Mouse (Mus musculus): ENCODE results near the gene Rem2. TPM values are rescaled to one million over a fixed set of nuclear protein-coding genes. Genes with fewer than 3 reads are reported as not detected.

Rem2 gene
- polyA plus RNA-seq, 1 experiment from 2014 or later: 18.8 TPM

DNA sequence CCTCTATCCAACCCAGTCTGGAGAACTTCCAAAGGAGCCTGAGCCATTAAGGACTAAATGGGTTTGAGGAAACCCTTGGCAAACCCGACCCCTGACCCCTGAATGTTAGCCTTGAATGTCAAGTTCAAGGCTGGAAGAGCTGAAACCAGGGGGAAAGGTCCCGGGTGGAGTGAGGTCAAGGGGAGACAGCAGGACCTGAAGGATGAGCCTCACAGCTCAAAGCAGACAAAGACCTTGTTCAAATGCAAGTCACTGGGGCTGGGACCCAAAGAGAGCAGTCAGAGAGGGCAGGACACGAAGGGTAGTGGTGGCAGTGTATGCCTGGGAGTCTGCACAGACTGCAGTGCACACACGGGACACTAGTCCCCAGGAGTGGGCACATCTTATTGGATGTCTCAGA, 34.5 kb upstream of the Rem2 start:
- H3K9ac ChIP-seq (ENCODE audit: low read length): no peak overlapping the region
- H3K4me3 ChIP-seq (ENCODE audit: low read depth, low read length): no peak overlapping the region
- no peaks in the 10 kb centered on the region; the same call in 1 of the 2 replicates for H3K4me1 ChIP-seq (replicated peaks; ENCODE audit: control insufficient read depth, insufficient read depth, low read length)
- H3K4me2 ChIP-seq (ENCODE audit: low read depth, low read length, severe bottlenecking): no peak overlapping the region
- H3K27ac ChIP-seq (ENCODE audit: low read depth, low read length): no peak overlapping the region
- H3K27me3 ChIP-seq (ENCODE audit: control insufficient read depth, insufficient read depth, low read length): no peaks in the 10 kb centered on the region
- no peak for DNase-seq (ENCODE audit: low spot score)
- 79% methylated on average over 4 of the region's 4 CpGs for WGBS
- no peaks in the 10 kb centered on the region for H3K9me3 ChIP-seq (ENCODE audit: control insufficient read depth, low read length)
- peaks cover 4% of the 10 kb centered on the region for H3K36me3 ChIP-seq (ENCODE audit: control insufficient read depth, insufficient read depth, low read length)
- ATAC-seq (replicated peaks; ENCODE audit: low FRiP score): no peak

DNA sequence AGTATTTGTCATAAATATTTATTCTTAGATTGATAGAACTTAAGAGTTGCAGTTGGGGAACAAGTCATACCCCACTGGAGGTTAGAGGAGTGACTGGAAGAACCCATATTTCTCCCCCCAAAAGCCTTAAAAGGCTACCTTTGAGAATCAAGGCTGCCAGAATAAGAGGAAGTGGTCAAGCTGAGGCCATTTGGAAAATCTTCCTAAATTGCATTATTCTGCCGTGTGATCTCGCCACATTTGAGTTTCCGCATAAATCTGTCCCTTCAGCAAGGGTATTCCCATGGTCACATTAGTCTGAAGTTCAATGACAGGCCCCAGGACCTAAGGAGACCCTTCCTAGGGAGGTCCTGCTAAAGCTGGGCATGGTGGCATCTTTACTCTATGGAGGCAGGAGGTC, 33.4 kb upstream of the Rem2 start:
- Histone ChIP-seq H3K36me3 (ENCODE audit: control insufficient read depth, insufficient read depth, low read length) (peaks cover 4% of the 10 kb centered on the region), H3K27me3 (ENCODE audit: control insufficient read depth, insufficient read depth, low read length) (no peaks in the 10 kb centered on the region), H3K9ac (ENCODE audit: low read length) (no peak overlapping the region), H3K27ac (ENCODE audit: low read depth, low read length) (no peak overlapping the region), H3K4me3 (ENCODE audit: low read depth, low read length) (no peak overlapping the region), H3K9me3 (ENCODE audit: control insufficient read depth, low read length) (no peaks in the 10 kb centered on the region), H3K4me1 (replicated peaks; ENCODE audit: control insufficient read depth, insufficient read depth, low read length) (no peaks in the 10 kb centered on the region; the same call in 1 of the 2 replicates), H3K4me2 (ENCODE audit: low read depth, low read length, severe bottlenecking) (no peak overlapping the region)
- no peak for DNase-seq (ENCODE audit: low spot score)
- WGBS: 90% methylated on average over 3 of the region's 3 CpGs
- ATAC-seq (replicated peaks; ENCODE audit: low FRiP score): no peak

DNA sequence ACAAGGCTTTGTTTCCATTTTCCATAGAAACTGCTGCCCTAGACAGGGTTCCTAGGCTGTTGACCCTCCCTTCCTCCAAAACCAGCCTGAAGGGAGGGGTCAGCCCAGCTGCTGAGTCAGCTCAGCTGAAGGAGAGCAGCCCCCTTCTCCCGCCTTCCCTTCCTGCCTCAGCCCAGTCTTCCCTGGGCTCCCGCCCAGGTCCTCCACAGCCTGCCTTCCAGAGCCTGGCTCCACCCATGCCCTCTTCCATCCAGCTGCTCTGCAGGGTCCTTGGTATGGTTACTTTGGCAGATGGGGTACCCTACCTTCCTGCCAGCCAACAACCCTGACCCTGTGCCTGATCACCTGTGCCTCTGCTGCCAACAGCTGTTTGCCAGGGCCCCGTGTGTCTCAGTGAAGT, 32.7 kb upstream of the Rem2 start:
- ATAC-seq (replicated peaks; ENCODE audit: low FRiP score) (peak; percentile 49; the same call in 1 of the 2 replicates), DNase-seq (ENCODE audit: low spot score) (no peak)
- Histone ChIP-seq H3K27me3 (ENCODE audit: control insufficient read depth, insufficient read depth, low read length) (no peaks in the 10 kb centered on the region), H3K4me1 (replicated peaks; ENCODE audit: control insufficient read depth, insufficient read depth, low read length) (no peaks in the 10 kb centered on the region; the same call in 1 of the 2 replicates), H3K4me3 (ENCODE audit: low read depth, low read length) (no peak overlapping the region), H3K9ac (ENCODE audit: low read length) (no peak overlapping the region), H3K36me3 (ENCODE audit: control insufficient read depth, insufficient read depth, low read length) (peaks cover 4% of the 10 kb centered on the region), H3K4me2 (ENCODE audit: low read depth, low read length, severe bottlenecking) (no peak overlapping the region), H3K9me3 (ENCODE audit: control insufficient read depth, low read length) (no peaks in the 10 kb centered on the region), H3K27ac (ENCODE audit: low read depth, low read length) (no peak overlapping the region)
- WGBS: 25% methylated on average over 3 of the region's 3 CpGs

DNA sequence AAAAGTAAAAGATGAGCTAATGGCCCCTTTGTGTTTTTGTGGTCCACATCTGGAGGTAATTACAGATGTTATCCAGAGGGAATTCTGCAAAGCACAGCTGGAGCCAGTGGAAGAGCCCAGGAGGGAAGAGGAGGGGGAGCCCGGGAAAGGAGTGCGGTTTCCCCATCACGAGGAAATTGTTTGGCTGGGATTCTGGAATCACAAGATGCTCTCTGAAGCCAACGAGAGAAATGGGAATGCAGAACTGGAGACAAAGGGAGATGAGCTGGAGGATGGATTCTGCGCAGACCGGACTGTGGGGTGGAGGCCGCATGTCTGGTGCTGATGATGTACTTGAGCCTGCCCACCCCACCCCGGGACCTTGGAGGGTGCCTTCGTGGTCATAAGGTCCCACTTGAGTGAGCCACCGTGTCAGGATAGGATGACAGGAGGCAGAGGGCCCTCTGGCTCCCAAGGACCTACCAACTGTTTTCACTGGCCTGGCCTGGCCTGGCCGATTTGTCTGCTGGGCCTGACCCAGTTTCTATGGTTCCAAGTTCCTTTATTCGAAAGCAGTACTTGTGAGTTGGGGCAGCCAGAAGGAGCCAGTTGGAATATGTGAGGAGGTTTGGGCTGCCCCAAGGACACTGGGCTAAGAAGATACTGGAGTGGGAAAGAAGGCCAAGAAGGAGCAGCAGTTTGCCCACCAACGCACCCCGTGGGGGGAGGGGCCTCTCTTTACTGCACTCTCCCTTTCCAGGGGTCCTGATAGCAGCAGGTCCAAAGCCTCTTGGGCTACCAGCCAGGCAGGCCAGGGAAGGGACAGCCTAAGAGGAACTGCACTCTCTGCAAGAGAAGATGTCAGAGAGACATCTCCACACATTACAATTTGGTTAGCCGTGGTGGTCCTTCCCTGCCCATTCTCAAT, 31.9 kb upstream of the Rem2 start:
- Histone ChIP-seq H3K36me3 (ENCODE audit: control insufficient read depth, insufficient read depth, low read length) (peaks cover 4% of the 10 kb centered on the region; the same call in 1 of the 2 replicates), H3K9me3 (ENCODE audit: control insufficient read depth, low read length) (no peaks in the 10 kb centered on the region), H3K4me3 (ENCODE audit: low read depth, low read length) (no peak overlapping the region), H3K4me2 (ENCODE audit: low read depth, low read length, severe bottlenecking) (no peak overlapping the region), H3K4me1 (replicated peaks; ENCODE audit: control insufficient read depth, insufficient read depth, low read length) (no peaks in the 10 kb centered on the region; the same call in 1 of the 2 replicates), H3K27me3 (ENCODE audit: control insufficient read depth, insufficient read depth, low read length) (no peaks in the 10 kb centered on the region), H3K9ac (ENCODE audit: low read length) (no peak overlapping the region), H3K27ac (ENCODE audit: low read depth, low read length) (no peak overlapping the region)
- WGBS: 71% methylated on average over 15 of the region's 15 CpGs
- no peak for DNase-seq (ENCODE audit: low spot score)
- no peak for ATAC-seq (replicated peaks; ENCODE audit: low FRiP score)

DNA sequence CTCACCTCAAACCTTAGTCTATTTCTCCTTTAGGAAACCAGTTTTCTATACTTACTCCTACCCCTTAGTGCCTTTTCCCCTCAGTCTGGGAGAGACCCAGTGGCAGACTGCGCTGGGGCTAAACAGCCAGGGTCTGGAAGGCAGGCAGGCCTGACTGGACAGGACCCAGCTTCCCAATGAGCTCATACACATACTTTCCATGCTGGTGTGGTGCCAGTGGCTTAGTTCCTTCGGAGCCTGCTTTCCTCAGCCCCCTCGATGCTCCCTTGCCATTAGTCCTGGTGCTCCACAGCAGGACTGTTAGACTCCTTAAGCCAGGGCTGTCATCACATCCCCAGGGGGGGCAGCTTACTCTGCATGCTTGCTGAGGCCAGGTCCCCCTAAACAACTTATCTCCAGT, 30.4 kb upstream of the Rem2 start:
- H3K4me1 ChIP-seq (replicated peaks; ENCODE audit: control insufficient read depth, insufficient read depth, low read length): no peaks in the 10 kb centered on the region; the same call in 1 of the 2 replicates

DNA sequence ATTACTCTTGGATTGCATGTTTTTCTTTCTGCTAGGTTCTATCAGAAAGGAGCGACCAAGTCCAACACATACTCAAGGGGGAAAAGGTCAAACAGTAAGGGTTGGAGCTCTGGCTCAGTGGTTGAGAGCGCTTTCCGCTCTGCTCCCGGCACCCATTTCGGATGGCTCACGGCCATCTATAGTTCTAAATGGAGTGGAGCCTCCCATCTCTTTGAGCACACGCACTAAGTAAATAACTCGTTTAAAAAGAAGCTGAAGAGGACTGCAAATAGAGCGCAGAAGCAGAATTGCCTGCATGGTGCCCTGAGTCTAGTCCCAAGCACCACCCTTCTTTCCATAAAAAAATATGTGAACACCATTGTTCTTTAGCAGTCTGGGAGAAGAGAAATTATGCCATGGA, 22.3 kb upstream of the Rem2 start:
- no peak for DNase-seq (ENCODE audit: low spot score)
- Histone ChIP-seq H3K27me3 (ENCODE audit: control insufficient read depth, insufficient read depth, low read length) (no peaks in the 10 kb centered on the region; the same call in 1 of the 2 replicates), H3K27ac (ENCODE audit: low read depth, low read length) (no peak overlapping the region), H3K4me2 (ENCODE audit: low read depth, low read length, severe bottlenecking) (no peak overlapping the region), H3K9ac (ENCODE audit: low read length) (no peak overlapping the region), H3K36me3 (ENCODE audit: control insufficient read depth, insufficient read depth, low read length) (no peaks in the 10 kb centered on the region), H3K9me3 (ENCODE audit: control insufficient read depth, low read length) (no peaks in the 10 kb centered on the region), H3K4me3 (ENCODE audit: low read depth, low read length) (no peak overlapping the region), H3K4me1 (replicated peaks; ENCODE audit: control insufficient read depth, insufficient read depth, low read length) (no peaks in the 10 kb centered on the region)
- no peak for ATAC-seq (replicated peaks; ENCODE audit: low FRiP score)
- 88% methylated on average over 9 of the region's 9 CpGs for WGBS

More for the DNA sequence above, 30.4 kb upstream of the Rem2 start:
- ATAC-seq (replicated peaks; ENCODE audit: low FRiP score): no peak
- Histone ChIP-seq H3K27ac (ENCODE audit: low read depth, low read length) (no peak overlapping the region), H3K9ac (ENCODE audit: low read length) (no peak overlapping the region), H3K9me3 (ENCODE audit: control insufficient read depth, low read length) (no peaks in the 10 kb centered on the region), H3K27me3 (ENCODE audit: control insufficient read depth, insufficient read depth, low read length) (no peaks in the 10 kb centered on the region), H3K36me3 (ENCODE audit: control insufficient read depth, insufficient read depth, low read length) (peaks cover 4% of the 10 kb centered on the region; the same call in 1 of the 2 replicates), H3K4me2 (ENCODE audit: low read depth, low read length, severe bottlenecking) (no peak overlapping the region), H3K4me3 (ENCODE audit: low read depth, low read length) (no peak overlapping the region)
- WGBS: 57% methylated on average over 3 of the region's 3 CpGs
- no peak for DNase-seq (ENCODE audit: low spot score)

DNA sequence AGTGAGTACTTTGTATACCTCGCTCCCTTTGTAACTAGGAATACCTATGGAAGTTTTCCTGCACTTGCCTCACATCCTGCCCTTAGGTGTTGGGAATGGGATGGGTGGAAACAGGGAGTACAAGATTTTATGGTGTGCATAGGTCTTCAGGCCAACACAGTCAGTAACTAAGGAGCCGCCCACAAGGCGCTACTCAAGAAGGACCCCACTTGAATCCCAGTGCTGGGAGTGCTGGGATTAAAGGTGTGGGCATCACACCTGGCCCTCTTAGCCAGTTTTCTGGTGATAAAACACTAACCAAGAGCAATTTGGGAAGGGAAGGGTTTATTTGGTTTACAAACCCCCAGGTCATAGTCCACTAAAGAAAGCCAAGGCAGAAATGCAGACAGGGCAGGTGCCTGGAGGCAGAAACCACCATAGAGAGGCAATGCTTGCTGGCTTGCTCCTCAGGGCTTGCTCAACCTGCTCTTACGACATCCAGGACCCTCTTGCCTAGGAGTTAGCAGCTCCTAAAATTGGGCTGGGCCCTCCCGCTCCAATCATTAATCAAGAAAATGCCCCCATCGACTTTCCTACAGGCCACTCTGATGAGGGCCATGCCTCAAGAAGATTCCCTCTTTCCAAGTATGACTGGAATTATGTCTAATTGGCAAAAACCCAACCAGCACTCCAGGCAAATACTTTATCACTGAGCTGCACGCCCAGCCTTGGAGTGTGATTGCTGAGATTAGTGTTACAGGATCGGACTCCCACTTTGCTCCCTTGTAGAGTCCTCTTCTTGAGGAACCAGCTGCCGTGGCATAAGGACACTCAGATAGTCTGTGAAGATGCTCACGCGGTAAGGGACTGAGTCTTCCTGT, 21.0 kb upstream of the Rem2 start:
- H3K4me2 ChIP-seq (ENCODE audit: low read depth, low read length, severe bottlenecking): no peak overlapping the region
- H3K9ac ChIP-seq (ENCODE audit: low read length): no peak overlapping the region
- 88% methylated on average over 11 of the region's 11 CpGs for WGBS
- no peaks in the 10 kb centered on the region; the same call in 1 of the 2 replicates for H3K27me3 ChIP-seq (ENCODE audit: control insufficient read depth, insufficient read depth, low read length)
- no peaks in the 10 kb centered on the region for H3K9me3 ChIP-seq (ENCODE audit: control insufficient read depth, low read length)
- no peaks in the 10 kb centered on the region for H3K36me3 ChIP-seq (ENCODE audit: control insufficient read depth, insufficient read depth, low read length)
- no peak for ATAC-seq (replicated peaks; ENCODE audit: low FRiP score)
- no peak for DNase-seq (ENCODE audit: low spot score)
- no peaks in the 10 kb centered on the region for H3K4me1 ChIP-seq (replicated peaks; ENCODE audit: control insufficient read depth, insufficient read depth, low read length)
- H3K4me3 ChIP-seq (ENCODE audit: low read depth, low read length): no peak overlapping the region
- no peak overlapping the region for H3K27ac ChIP-seq (ENCODE audit: low read depth, low read length)

DNA sequence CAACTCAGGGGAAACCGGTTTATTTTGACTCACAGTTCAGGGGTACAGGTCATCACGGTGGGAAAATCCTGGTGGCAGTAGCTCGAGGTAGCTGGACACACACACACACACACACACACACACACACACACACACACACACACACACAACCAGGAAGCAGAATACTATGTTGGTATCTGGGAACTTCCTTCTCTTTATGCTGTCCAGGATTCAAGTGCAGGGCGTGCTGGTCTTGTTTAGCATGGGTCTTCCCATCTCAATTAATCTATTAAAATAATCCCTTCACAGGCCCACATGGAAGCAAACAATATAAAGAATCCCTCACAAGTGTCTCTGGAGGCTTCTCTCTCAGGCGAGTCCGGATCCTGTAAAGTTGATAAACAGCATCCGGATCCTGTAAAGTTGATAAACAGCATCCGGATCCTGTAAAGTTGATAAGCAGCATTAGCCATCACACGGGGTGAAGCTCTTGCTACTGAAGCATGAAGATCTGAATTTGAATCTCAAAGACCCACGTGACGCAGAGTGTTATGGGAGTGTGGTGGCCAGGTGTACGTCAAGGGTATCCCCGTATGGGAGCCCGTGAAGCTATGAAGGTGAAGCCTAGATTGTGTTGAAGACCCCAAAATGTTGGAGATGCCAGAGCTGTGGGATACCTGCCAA, 17.9 kb upstream of the Rem2 start:
- no peaks in the 10 kb centered on the region for H3K4me1 ChIP-seq (replicated peaks; ENCODE audit: control insufficient read depth, insufficient read depth, low read length)
- DNase-seq (ENCODE audit: low spot score) (no peak), ATAC-seq (replicated peaks; ENCODE audit: low FRiP score) (no peak)
- H3K36me3 ChIP-seq (ENCODE audit: control insufficient read depth, insufficient read depth, low read length): no peaks in the 10 kb centered on the region
- no peak overlapping the region for H3K4me2 ChIP-seq (ENCODE audit: low read depth, low read length, severe bottlenecking)
- WGBS: 88% methylated on average over 14 of the region's 14 CpGs
- no peaks in the 10 kb centered on the region for H3K27me3 ChIP-seq (ENCODE audit: control insufficient read depth, insufficient read depth, low read length)
- H3K9ac ChIP-seq (ENCODE audit: low read length): no peak overlapping the region
- H3K4me3 ChIP-seq (ENCODE audit: low read depth, low read length): no peak overlapping the region
- H3K9me3 ChIP-seq (ENCODE audit: control insufficient read depth, low read length): no peaks in the 10 kb centered on the region
- no peak overlapping the region for H3K27ac ChIP-seq (ENCODE audit: low read depth, low read length)
